7 mouse cellular contexts compared by ENCODE assay signal in genomic region chr4:148804137-148804779, GRCm38 (mm10). TPM values are rescaled to one million over a fixed set of nuclear protein-coding genes. Genes with fewer than 3 reads are reported as not detected.
DNase-seq lines count a peak whose midpoint lies in the region; ATAC-seq lines count a peak whose summit lies in the region.

Casz1 (plus strand) TSS chr4:148804429.

- no peaks in the 10 kb centered on the region for H3K9me3 ChIP-seq in intestine, embryonic 16.5 days (ENCODE audit: control insufficient read depth, low read length)

- peak within 1 kb of the TSS; percentile 65 for H3K9ac ChIP-seq in intestine, embryonic 16.5 days (ENCODE audit: low read depth, low read length)

- H3K27me3 ChIP-seq in intestine, embryonic 16.5 days (replicated peaks; ENCODE audit: control insufficient read depth, insufficient read depth, low read length): peaks cover 29% of the 10 kb centered on the region

- H3K4me1 ChIP-seq in intestine, embryonic 16.5 days (ENCODE audit: control insufficient read depth, insufficient read depth, low read length): peaks cover 26% of the 10 kb centered on the region

- H3K27ac ChIP-seq in intestine, embryonic 16.5 days (ENCODE audit: low read length): peak within 1 kb of the TSS; percentile 57

- peak within 1 kb of the TSS; percentile 62 for H3K4me3 ChIP-seq in intestine, embryonic 16.5 days (ENCODE audit: low read length)

- H3K4me2 ChIP-seq in intestine, embryonic 16.5 days (ENCODE audit: low read depth, low read length): peak within 1 kb of the TSS; percentile 95

- peak; percentile 76 for ATAC-seq in intestine, embryonic 16.5 days

- under 1% methylated on average over 68 of the region's 68 CpGs for WGBS in intestine, embryonic 16.5 days

- peak; percentile 92 for DNase-seq in adrenal gland, postnatal 25 days
- peak; percentile 88 for DNase-seq in embryo, embryonic 11.5 days (ENCODE audit: low read depth, low spot score)
- peak; percentile 91 to 93 for DNase-seq in gastrocnemius, postnatal 4 days (ENCODE audit: low spot score in 2 of 2)
- peak; percentile 78 to 92 for DNase-seq in left cerebral cortex, postnatal 10 days (ENCODE audit: extremely low spot score in 1 of 2, low spot score in 2 of 2)
- peak; percentile 97 for DNase-seq in mesoderm, embryonic 11.5 days (ENCODE audit: low read depth, low spot score)
- DNase-seq in right cerebral cortex, postnatal 4 days: peak; percentile 88

- intact Hi-C loops in left cerebral cortex, postnatal 10 days (cut with DNase I): no loop called here

- no peaks in the 10 kb centered on the region for H3K36me3 ChIP-seq in intestine, embryonic 16.5 days (ENCODE audit: control insufficient read depth, insufficient read depth, low read length)

RNA-seq across cellular contexts. Expression of gene Casz1, which starts in this region (rescaled TPM):
- total RNA-seq in adrenal gland, postnatal 25 days (2021): 4.6 and 5.3 TPM in 2 replicates
- total RNA-seq in gastrocnemius, postnatal 4 days (2021): 10 to 100 TPM; 51.6 to 53.4 TPM
- 4.7 and 5.9 TPM in 2 replicates for polyA plus RNA-seq in intestine, embryonic 16.5 days (2015; fragmentation: Nextera tagmentation; extraction: Ambion mirVana)
- total RNA-seq in left cerebral cortex, postnatal 10 days (2021): 1 to 10 TPM; 1.1 to 1.6 TPM

Comparison
In these comparisons a context has a peak if more than half of its experiments do, and no peak if none do; other contexts are left out.
1. Peak in every context shown above with its lines: DNase-seq, ATAC-seq, H3K4me3 ChIP-seq and H3K27ac ChIP-seq.